Mouse (Mus musculus): ENCODE measurements at regions not wholly inside any gene's neighbourhood (a gene's known extent, or its start where the extent isn't known, plus 50 kb on each side); places are given as distances from the start of the nearest gene placed in this dataset.

DNA sequence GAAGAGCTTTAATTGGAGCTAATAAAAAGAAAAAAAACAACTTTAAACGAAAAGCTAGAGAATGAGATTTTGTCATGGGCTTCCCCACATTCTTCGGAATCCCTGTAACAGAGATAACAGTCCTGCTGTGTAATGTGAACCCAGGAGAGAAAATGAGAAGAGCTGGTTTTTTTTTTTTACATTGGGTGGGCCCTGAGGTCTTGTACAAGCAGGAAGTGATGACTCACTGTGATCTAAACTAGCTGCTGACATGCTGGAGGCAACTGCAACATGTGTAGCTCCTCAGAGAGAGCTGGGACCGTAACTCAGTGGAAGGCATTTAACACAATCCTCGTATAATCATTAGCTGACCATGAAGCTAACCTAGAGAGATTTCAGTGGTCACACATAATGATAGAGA, 393.8 kb upstream of the Trib2 start:
- no peak for ATAC-seq (replicated peaks; ENCODE audit: low FRiP score, poor library complexity, severe bottlenecking)

GRCm38 (mm10) chr12:16210111-16210510, 393.4 kb upstream of the Trib2 start:
- no peak for ATAC-seq (replicated peaks; ENCODE audit: low FRiP score, poor library complexity, severe bottlenecking)

- ATAC-seq (replicated peaks; ENCODE audit: low FRiP score, poor library complexity, severe bottlenecking), result no peak
Measured at GRCm38 (mm10) chr12:16204941-16205340, 388.2 kb upstream of the Trib2 start.

- no peak for ATAC-seq (replicated peaks; ENCODE audit: low FRiP score, poor library complexity, severe bottlenecking)
Measured at GRCm38 (mm10) chr12:16196917-16197316, 380.2 kb upstream of the Trib2 start.

DNA sequence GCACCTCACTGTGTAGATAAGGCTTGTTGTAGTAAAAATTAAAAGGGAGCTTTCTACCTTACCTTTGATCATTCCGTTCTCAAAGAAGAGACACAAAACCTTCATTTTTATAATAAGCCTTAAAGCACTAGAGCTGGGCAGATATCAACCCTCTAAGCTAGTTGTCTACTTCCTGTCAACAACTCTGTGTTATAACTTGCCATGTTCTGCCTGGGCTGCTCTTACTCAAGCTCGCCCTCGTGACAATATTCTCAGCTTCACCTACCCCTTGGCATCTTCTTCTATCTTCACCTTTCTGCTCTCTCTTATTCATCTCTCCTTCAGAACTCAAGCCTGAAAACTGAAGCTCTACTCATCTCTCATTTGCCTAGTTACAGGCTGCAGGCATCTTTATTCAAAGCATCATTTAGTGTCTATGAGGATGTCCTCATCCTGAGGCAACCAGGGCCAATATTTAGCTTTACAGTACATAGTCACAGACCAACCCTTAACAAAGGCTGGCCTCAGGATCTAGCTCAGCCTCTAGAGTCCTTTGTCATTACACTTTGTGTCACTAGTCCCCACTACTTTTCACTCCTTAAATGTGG, 375.2 kb upstream of the Trib2 start:
- no peak for ATAC-seq (replicated peaks; ENCODE audit: low FRiP score, poor library complexity, severe bottlenecking)

GRCm38 (mm10) chr12:16190706-16191105, 374.0 kb upstream of the Trib2 start:
- no peak for ATAC-seq (replicated peaks; ENCODE audit: low FRiP score, poor library complexity, severe bottlenecking)

GRCm38 (mm10) chr12:16189441-16189840, 372.7 kb upstream of the Trib2 start:
- no peak for ATAC-seq (replicated peaks; ENCODE audit: low FRiP score, poor library complexity, severe bottlenecking)

DNA sequence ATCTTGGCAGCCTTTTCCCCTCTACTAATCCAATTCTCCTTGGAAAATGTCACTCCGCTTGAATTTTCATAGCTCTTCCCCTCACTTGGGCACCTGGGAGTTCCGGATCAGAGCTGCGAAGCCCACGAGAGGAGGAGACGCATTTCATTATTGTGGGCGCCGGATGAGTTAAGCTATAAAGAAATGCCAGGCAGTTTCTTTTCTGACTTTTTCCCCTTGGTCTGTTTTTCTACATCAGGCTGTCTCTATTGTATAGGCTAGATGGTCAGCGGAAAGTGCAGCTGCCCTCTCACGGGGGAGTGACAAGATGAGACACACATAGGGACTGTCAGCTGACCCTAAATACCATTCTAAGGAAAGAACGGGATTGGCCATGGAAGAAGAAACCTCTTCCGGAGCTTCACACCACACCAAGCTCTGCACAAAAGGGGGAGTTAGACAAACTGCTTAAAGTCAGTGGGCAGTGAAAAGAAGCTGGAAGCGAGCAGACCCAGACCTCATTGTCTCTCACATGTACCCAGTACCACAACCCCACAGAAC, 369.3 kb upstream of the Trib2 start:
- ATAC-seq (replicated peaks; ENCODE audit: low FRiP score, poor library complexity, severe bottlenecking), result no peak

DNA sequence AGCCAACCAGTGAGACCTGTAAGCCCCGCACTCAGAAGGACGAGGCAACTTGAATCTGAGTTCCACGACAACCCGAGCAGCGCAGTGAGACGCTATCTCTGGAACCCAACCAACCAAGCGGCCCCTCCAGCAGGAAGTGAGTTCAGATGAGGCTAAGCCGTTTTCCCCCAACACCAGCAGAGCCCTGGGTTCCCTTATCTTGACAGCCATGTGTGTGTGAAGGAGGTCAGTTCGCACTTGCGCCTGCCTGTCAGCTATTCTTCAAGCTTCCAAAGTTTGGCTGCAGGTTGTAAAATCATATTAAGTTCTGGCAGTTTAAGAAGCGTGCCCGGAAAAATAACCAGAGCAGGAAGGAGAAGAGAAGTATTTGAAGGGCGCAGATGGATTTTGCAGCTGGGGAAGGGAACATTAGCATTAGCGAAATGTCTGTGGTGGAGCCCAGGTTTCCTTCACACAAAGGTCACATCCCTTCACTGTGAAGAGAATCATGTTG, 368.8 kb upstream of the Trib2 start:
- 0 out of 2 replicates have a peak, but pooled peaks have one; percentile 52 for ATAC-seq (replicated peaks; ENCODE audit: low FRiP score, poor library complexity, severe bottlenecking)

GRCm38 (mm10) chr12:16183055-16183454, 366.3 kb upstream of the Trib2 start:
- no peak for ATAC-seq (replicated peaks; ENCODE audit: low FRiP score, poor library complexity, severe bottlenecking)

- ATAC-seq (replicated peaks; ENCODE audit: low FRiP score, poor library complexity, severe bottlenecking), result no peak
Measured at GRCm38 (mm10) chr12:16181599-16181998, 364.9 kb upstream of the Trib2 start.

- ATAC-seq (replicated peaks; ENCODE audit: low FRiP score, poor library complexity, severe bottlenecking), result no peak
Measured at GRCm38 (mm10) chr12:16179897-16180296, 363.2 kb upstream of the Trib2 start.

- ATAC-seq (replicated peaks; ENCODE audit: low FRiP score, poor library complexity, severe bottlenecking), result no peak
Measured at GRCm38 (mm10) chr12:16176326-16176725, 359.6 kb upstream of the Trib2 start.

DNA sequence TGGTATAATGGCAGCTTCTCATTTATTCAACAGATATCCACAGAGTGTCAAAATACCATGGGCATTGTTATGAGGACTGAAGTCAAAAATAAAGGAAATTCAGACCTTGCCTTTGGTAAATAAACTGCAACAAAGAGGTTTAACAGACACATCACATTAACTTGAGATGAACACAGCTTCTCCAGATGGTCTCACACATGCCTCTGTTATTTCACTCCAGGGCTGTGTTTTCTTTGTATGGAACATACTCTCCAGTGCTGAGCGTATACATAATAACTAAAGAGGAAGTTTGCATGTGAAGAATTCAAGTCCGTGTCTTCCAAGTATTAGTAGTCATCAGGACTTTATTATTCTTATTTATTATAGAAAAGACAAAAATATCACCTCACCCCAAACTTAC, 355.5 kb upstream of the Trib2 start:
- no peak for ATAC-seq (replicated peaks; ENCODE audit: low FRiP score, poor library complexity, severe bottlenecking)

- ATAC-seq (replicated peaks; ENCODE audit: low FRiP score, poor library complexity, severe bottlenecking), result no peak
Measured at GRCm38 (mm10) chr12:16171636-16172035, 354.9 kb upstream of the Trib2 start.

DNA sequence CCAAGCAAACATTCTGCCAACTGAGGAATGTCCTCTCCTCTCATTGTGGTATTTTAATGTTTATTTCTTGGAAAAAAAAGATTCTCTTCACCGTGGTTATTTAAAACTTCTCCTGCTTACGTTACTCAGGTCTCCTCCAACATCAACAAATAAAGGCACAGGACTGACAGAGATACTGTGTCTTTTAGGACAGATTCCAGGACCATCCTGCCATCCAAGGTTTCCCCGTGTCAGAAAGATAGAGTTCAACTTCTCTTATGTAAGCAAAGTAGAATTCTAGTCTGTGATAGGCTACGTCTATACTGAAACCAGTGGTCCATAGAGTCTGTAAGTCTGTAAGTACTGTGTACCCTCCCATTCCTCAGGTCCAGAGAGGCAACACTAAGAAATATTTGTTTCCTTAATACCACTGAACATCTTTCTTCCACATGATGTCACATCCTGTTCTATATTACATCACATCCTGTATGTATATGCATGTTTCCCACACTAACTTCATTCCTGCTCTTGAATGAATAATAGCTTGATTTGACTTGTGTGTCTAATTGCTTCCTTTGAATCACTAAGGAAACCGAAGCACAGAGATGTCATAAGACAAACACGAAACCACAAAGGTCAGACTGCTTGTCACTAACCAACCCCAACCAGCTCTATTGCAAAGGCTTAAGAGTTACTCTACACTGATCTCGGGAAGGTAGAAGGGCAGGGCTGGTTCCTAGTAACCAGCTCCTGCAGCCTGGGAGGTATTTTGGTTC, 353.2 kb upstream of the Trib2 start:
- no peak for ATAC-seq (replicated peaks; ENCODE audit: low FRiP score, poor library complexity, severe bottlenecking)

DNA sequence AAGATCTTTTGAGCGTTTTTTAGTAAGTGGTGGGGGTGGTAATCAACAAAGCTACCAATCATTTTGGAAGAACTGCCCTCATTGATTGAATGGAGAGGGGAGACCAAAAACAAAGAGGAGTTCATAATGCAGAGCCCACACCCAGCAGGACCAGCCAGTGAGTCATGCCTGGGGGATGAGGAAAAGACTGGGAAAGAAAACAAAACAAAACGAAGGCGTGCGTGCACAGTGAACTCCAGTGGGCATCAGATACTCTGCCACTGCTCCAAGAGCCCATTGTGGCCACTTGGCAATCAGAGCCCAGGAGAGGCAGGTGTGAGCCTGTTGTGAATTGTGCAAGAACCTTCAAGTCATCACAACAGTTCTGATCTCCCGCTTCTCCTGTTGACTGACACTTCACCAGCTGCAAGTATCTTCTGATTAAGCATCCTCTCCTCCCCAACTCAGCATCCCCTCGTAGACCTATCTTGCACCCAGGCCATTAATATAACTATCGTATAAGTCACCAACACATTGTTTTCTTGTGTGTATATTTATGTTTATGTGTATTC, 351.1 kb upstream of the Trib2 start:
- no peak for ATAC-seq (replicated peaks; ENCODE audit: low FRiP score, poor library complexity, severe bottlenecking)

- no peak for ATAC-seq (replicated peaks; ENCODE audit: low FRiP score, poor library complexity, severe bottlenecking)
Measured at GRCm38 (mm10) chr12:16165126-16165525, 348.4 kb upstream of the Trib2 start.

DNA sequence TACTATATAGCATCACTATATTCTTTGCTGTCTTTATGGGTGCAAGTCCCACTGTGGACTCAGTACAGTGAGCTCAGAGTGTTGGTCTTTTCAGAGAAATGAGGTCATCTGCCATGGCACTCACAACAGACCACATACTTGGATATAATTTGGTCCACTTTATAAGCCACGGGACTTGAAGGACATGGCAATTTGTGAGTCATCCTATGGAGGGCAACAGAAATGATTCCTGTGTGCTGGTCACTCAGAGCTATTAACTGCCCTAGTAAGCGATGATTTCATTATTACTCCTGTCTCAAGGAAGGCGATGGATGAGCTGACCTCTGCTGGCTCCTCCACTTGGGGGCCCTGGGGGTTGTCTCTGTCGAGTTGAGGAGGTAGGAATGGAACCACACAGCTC, 345.2 kb upstream of the Trib2 start:
- no peak for ATAC-seq (replicated peaks; ENCODE audit: low FRiP score, poor library complexity, severe bottlenecking)

- ATAC-seq (replicated peaks; ENCODE audit: low FRiP score, poor library complexity, severe bottlenecking), result no peak
Measured at GRCm38 (mm10) chr12:16157896-16158295, 341.2 kb upstream of the Trib2 start.
